Mouse (Mus musculus) cerebellum, postnatal 4 days (tissue): ENCODE results near the gene Pced1a.
"Not testable (repeated sequence)": the region's sequence is repeated elsewhere in the genome, so short reads cannot be mapped to it uniquely, and the experiment has no call there.

Experiments used
- DNase-seq, 2 experiments: peaks; one replicate each; pipeline ENCODE4 v3.0.0; 2022; ENCODE audit warnings: low spot score in 2 of 2, mixed read lengths in 1 of 2

The Pced1a gene

DNA sequence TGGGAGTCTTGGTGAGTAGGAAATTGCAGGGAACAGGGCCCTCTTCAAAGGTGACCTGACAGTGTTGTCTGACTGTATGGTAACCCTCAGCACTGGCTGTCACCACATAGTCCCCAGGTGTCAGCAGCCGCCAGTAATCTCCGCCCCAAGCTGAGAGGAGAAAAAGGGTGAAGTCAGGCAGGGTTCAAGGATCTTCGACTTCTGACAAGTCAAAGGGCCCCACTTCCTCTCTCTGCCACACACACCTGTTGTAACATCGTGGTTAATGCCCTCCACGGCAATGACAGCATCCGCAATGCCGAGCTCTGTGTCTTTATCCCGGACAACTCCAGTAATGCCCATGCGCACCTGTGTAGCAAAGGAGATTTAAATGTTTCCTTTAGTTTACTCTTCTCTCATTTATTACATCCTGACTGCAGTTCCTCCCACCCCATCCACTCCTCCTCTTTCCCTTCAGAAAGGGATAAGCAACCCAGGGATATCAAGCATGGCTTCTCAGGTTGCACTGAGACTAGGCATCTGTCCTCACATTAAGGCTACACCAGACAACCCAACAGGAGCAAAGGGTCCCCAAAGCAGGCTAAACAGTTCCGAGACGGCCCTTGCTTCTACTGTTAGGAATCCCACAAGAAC lies 33.4 kb downstream of the Pced1a start:
- DNase-seq: no peak

DNA sequence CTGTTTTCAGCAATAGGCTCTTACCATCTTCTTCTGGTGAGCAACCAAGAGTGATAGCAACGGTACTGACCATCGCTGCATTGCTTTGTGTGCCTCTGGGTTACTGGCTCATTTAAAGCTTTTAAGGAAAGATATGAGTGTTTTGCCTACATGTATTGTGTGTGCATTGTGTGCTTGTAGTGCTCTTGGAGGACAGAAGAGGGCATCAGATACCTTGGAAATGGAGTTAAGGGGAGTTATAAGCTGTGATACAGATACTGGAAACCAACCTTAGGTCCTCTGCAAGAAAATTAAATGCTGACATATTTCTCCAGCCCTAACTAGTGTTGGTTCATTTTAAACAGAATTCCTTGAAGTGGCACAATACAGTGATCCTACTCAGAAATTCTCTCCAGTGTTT lies 35.7 kb downstream of the Pced1a start:
- DNase-seq: no peak

DNA sequence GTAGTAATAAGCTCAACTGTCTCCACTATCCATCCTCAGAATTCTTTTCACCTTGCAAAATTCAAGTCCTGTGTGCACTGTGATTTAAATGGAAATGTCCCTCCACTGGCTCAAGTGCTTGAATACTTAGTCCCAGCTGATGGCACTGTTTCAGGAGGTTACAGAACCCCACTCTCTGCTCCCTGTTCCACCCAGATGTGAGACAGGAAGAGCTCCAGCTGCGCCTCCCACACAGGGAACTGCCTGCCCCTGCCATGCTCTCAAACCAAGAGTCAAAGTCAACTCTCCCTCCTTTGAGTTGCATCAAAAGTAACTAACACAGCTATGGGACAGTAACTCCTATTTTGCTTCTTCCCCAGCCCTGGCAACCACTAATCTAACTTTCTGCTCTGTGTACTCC lies 38.3 kb downstream of the Pced1a start:
- DNase-seq: no peak

DNA sequence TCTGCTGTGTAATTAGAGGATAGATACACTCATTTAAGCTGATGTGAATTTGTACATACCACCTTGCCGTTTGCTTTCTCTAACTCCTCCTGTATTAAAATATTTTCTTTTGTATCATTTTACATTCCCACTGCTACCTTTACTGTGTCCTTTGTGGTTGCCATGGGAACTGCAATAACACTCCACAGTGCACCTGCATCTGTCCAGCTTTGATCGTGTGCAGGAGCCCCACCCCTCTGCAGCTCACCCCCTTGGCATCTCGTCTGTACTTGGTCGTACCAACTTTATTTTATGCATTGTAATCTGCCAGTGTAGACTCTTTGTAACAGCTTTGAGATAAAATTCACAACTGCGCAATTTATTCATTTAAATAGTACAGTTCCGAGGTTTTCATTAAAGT lies 40.6 kb downstream of the Pced1a start:
- no peak for DNase-seq

DNA sequence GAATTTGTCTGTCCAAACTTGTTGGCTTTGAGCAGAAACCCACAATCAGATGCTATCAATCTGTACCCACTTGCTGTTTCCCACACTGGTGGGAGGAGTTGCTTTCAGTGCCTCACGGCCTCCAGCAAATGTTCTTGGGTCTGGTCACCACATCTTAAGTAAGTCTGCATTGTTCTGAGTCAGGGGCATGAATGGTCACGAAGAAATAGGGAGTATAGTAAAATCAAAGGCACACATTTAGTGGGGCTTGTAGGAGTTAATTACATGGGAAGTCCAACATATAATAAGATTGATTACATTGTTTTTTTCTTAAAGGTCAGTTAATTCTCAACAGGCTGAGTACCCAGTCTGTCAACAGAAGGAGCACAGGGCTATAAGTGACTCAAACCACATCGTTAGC lies 41.3 kb downstream of the Pced1a start:
- no peak for DNase-seq

DNA sequence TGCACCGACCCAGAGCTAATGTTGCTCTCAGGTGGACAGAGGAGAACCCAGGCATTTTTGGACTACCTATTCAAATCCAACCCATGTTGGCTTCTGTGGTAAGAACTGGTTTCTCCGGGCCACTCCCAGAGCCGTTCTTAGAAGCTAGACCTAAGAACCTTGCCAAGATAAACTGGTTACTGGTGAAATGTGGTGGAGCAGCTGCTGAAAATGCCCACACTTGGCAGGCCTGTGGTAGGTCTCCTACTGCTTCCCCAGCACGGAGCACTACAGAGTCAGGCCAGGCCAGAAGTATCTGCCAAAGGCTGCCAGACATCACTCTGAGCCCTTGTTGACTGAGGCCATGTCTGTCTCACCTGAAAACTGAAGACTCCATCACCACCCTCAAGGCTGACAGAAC lies 49.5 kb downstream of the Pced1a start:
- no peak for DNase-seq

DNA sequence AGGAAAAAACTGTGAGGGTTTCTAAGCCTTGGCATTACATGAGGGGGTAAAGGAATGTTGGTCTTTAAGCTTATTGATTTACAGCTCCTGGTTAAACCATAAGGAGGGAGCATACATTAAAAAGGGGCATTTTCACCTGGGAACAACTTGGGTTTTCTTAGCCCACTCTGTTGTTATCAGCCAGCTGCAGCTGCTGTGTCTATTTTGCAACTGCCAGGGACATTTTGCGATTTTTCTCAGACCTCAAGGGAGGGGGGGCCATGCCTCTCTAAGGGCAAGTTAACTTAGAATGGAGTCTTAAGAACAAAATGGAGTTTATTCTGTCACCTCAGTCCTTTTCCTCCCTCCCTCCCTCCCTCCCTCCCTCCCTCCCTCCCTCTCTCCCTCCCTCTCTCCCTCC lies 51.5 kb downstream of the Pced1a start:
- not testable (repeated sequence) for DNase-seq

DNA sequence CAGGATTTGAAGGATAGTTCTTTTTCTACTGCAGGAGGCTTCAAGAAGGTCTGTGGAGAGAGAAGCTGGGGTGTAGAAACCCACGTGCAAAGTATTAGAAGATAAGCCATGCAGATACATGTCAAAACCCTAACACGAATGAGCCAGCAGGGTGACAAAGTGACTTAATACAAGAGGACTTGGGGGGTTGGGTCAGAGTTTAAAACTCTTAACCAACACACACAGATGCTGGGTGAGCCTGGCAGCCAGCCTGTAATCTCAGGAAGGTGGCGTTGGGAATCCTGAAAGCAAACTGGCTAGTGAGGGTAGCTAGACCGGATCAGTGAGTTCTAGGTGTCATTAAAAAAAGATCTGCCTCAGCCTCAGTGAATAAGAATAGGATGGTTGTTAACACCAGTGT lies 57.1 kb downstream of the Pced1a start:
- no peak for DNase-seq
